Mouse (Mus musculus): Measurements from ENCODE around the gene Acvr2a. TPM values are rescaled to one million over a fixed set of nuclear protein-coding genes. Genes with fewer than 3 reads are reported as not detected.
A peak's percentile ranks its signal among the peaks of the same experiment; 100 is the strongest.

Acvr2a gene
- total RNA-seq (2015; ENCODE audit: low replicate concordance) (0.84 TPM in 1 of 2 replicates, not detected in the other), total RNA-seq (2017; ENCODE audit: low replicate concordance) (0.60 and 2.6 TPM in 2 replicates)

DNA sequence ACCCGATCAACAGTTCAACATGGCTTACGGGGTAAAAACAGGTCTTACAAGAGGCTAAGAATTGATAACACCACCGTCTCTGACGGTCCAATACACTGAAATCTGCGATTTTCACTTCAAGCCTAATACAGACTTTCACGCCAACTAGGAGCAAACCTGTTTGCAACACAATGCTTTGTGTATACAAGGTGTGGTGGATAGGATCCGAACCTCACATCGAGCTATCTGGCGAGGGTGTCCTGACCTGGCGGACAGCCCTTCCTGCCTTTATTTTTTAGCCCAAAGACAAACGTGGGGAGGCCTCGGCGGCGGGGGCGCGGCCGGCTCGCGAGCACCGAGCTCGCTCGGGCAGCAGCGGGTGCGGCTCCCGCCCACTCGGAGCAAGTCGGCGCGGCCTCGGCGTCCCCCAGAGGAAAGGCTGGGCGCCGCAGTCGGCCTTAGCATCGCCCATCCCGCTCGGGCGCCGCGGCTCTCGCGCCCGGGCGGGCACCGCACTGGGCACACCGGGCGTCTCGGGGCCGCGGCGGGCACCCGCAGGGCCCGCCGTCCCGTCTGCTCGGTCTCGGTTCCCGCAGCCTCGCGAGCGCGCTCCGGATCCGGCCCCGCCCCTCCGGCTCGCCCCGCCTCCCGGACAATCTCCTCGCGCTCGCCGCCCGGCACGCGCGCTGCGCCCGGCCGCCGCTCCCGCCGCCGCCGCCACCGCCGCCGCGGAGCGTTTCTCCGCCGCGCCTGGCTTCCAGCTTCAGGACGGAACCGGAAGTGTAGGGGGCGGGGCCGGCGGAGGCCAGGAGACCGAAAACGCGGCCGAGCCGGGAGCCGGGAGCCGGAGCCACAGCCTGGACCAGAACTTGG lies at the start of gene Acvr2a:
Acvr2a (plus strand) TSS at position 739 of the 852 bp plus-strand sequence.
- ATAC-seq (replicated peaks; ENCODE audit: low FRiP score, poor library complexity, severe bottlenecking): peak; percentile 75

DNA sequence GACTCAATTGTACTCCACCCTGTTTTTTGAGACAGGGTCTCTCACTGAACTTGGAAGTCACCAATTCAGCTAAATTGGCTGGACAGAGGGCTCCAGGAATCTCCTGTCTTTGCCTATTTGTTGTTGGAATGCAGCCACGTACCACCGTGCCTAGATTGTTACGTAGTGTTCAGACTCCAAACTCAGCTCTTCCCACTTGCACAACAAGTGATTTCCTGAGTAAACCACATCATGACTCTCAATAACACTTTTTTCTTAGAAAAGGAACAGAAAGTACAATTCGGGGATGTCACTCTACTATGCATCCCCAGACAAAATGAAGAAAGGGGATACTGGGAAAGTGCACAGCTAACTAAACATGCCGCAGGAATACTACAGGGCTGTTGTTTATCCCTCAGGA lies 47.4 kb upstream of the Acvr2a start:
- ATAC-seq (replicated peaks; ENCODE audit: low FRiP score, poor library complexity, severe bottlenecking): no peak

GRCm38 (mm10) chr2:48767778-48768177 lies 46.1 kb upstream of the Acvr2a start:
- no peak for ATAC-seq (replicated peaks; ENCODE audit: low FRiP score, poor library complexity, severe bottlenecking)

DNA sequence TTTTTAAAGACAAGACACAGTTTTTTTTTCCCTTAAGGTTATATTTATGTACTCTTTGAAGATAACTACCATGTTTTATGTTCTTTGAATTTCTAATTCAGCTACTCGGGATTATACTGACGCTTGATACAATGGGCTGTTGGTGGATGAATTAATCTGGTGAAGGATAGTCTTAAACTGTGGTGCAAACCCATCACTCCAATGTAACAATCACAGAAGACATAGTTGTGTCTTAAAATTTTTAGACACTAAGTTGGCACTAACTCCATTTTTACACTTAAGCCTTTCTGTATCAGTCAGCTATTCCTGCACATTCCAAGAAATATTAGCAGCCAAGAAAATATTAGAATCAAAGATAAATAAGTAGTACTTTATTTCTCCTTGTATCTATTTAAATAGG lies 45.7 kb upstream of the Acvr2a start:
- no peak for ATAC-seq (replicated peaks; ENCODE audit: low FRiP score, poor library complexity, severe bottlenecking)

DNA sequence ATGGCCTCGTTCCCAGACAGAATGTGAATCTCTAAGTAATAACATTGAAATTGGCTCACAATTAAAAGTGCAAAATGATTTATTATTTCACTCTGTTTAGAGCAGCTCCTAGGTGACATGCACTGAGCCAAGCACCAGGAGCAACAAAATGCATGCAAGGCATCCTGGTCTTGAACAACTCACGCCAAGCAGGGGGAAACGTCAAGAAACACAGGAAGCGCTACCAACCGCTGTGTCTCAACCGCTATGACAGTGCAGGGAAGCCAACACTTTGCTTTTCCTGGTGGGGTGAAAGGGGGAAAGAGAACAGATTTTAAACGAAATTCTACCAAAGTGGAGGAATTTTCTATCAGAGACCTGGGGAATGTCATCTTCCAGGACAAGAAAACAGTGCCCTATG lies 43.8 kb upstream of the Acvr2a start:
- ATAC-seq (replicated peaks; ENCODE audit: low FRiP score, poor library complexity, severe bottlenecking): no peak

GRCm38 (mm10) chr2:48770634-48771033 lies 43.3 kb upstream of the Acvr2a start:
- ATAC-seq (replicated peaks; ENCODE audit: low FRiP score, poor library complexity, severe bottlenecking): no peak

- no peak for ATAC-seq (replicated peaks; ENCODE audit: low FRiP score, poor library complexity, severe bottlenecking)
Observed at GRCm38 (mm10) chr2:48775281-48775680, 38.6 kb upstream of the Acvr2a start.

DNA sequence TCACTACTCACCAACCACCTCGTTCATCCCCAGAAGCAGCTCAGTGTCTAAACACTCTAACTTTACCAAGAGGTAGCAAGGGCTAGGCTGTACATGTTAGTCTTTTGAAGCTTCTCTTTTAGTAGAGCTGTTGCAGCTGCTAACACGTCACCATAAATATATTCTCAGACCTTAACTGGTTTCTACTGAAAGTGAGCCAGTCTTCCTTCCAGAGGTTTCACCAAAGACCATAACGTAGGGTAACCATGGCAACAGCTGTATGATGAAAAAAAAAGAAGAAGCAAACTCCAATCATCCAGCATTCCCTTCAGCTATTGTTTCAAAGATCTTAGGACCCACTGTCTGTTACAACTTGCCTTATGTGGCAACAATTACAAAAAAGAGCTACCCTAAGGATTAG lies 25.0 kb upstream of the Acvr2a start:
- ATAC-seq (replicated peaks; ENCODE audit: low FRiP score, poor library complexity, severe bottlenecking): no peak

DNA sequence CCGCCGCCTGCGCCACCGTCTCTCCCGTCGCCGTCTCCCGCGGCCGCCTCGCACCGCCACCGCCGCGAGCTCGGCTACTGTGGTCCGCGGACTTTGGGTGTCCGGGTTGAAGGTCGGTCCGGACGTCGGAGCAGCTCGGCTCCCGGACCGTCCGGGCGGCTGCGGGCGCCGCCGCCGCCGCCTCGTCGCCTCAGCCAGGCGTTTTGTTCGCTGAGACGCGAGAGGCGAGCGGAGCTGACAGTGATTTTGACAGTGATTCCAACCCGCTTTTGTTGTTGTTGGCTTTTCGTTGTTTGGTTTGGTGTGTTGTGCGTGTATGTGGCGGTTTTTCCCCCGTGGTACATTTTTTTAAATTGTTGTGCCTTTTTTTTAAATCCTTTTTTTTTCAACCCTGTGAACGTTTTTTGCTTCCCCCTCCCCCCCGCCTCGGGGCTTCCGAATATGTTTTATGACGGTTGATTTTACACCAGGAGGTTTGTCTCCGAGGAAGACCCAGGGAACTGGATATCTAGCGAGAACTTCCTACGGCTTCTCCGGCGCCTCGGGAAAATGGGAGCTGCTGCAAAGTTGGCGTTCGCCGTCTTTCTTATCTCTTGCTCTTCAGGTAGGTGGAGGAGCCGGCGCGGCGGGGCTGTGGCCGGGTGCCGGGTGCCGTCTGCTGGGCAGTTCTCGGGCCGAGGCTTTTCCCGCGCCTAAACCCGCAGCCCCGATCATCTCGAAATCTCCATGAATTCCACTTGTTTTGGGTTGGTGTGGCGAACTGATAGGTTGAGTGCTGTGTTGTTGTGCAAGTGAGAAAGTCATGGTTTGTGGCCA lies 522 bp downstream of the Acvr2a start:
- ATAC-seq (replicated peaks; ENCODE audit: low FRiP score, poor library complexity, severe bottlenecking): no peak

GRCm38 (mm10) chr2:48815039-48815590 lies 1.2 kb downstream of the Acvr2a start:
- no peak for ATAC-seq (replicated peaks; ENCODE audit: low FRiP score, poor library complexity, severe bottlenecking)

DNA sequence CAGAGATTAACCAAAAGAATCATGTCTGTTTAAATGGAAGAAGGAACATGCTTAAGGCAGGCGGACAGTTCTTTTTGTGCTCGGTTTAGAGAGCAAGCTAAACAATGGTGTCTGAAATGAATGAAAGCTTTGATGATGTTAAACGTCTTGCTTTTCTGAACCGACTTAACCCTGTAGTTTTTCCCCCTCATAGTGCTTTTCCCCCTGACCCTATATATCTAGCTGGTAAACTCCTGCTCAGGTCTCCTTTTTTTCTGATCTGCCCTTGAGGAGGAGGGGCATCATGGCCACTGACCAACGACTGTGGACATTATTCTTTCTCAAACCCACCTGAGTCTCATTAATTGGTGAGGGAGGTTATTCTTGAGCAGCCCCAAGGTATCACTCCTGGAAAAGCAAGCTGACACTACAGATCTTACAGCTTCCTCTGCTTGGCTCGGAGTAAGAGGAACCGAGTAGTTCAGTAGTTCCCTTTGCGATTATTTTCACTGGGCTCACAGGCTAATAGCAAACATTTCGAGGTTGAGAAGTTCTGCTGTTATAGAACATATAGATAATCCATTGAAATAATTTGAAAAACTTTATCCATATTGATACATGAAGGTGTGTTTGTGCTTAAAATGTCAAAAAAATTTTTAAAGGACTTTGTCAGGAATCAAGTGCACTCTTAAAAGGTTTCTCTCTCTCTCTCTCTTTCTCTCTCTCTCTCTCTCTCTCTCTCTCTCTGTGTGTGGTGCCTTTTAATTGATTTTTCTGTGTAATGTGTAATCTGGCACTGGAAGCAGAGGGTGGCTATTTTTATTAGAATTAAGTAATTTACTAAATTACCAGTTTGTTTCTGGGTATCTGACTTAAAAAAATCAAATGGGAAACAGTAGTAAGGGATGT lies 2.5 kb downstream of the Acvr2a start:
- ATAC-seq (replicated peaks; ENCODE audit: low FRiP score, poor library complexity, severe bottlenecking): no peak

GRCm38 (mm10) chr2:48825878-48826277 lies 12.0 kb downstream of the Acvr2a start:
- ATAC-seq (replicated peaks; ENCODE audit: low FRiP score, poor library complexity, severe bottlenecking): no peak

DNA sequence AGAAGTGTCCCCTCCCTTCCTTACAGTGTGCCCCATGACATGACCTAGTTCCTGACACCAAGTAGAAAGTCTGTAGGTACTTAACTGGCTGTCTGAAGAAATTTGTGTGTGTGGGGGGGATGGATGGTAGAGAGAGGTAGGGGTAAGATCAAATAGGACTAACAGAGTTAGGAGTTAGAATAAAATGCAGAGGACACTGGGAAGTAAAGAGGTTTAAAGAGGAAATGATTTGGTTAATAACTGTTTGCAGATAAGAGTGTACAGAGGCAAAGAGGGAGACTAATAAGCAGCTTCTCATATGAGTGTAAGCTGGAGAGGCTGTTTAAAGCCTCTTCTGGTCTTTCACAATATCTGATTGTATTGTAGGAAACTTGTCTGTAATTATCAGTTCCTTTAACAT lies 12.5 kb downstream of the Acvr2a start:
- no peak for ATAC-seq (replicated peaks; ENCODE audit: low FRiP score, poor library complexity, severe bottlenecking)

DNA sequence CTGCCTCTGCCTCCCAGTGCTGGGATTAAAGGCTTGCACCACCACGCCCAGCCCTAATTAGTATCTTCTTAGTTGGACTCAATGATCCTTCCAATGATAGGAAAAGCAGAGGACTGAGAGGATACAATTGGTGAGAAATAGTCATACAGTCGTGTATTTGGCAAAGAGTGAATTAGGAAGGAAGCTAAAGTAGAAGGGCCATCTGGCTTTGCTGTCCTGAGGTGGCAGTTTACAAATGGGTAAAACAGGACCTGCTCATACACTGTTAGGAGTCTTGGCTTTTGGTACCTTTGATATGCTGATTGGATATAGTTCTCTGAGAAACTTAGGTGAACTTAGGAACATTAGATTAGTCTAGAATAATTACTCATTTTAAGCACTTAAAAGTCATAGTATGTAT lies 16.6 kb downstream of the Acvr2a start:
- ATAC-seq (replicated peaks; ENCODE audit: low FRiP score, poor library complexity, severe bottlenecking): no peak

DNA sequence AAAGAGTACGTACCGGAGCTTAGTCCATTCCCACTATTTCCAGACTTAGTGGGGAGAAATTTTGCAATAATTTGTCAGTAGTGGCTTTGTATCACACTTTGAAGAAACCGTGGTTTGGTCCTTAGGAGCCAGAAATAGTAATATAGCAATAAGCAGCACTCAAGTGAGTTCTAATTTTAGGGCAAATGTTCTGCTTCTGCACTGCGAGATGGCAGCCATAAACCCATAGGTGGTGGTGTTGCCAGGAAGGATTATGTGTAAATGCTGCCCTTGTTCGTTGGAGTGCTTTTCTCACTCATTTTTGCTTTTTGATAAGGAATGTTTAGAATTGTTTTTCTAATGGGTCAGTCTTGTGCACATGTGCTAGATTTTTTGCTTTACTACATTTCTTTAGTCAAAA lies 18.4 kb downstream of the Acvr2a start:
- ATAC-seq (replicated peaks; ENCODE audit: low FRiP score, poor library complexity, severe bottlenecking): no peak

- ATAC-seq (replicated peaks; ENCODE audit: low FRiP score, poor library complexity, severe bottlenecking): no peak
Observed at GRCm38 (mm10) chr2:48833884-48834450, 20.1 kb downstream of the Acvr2a start.

DNA sequence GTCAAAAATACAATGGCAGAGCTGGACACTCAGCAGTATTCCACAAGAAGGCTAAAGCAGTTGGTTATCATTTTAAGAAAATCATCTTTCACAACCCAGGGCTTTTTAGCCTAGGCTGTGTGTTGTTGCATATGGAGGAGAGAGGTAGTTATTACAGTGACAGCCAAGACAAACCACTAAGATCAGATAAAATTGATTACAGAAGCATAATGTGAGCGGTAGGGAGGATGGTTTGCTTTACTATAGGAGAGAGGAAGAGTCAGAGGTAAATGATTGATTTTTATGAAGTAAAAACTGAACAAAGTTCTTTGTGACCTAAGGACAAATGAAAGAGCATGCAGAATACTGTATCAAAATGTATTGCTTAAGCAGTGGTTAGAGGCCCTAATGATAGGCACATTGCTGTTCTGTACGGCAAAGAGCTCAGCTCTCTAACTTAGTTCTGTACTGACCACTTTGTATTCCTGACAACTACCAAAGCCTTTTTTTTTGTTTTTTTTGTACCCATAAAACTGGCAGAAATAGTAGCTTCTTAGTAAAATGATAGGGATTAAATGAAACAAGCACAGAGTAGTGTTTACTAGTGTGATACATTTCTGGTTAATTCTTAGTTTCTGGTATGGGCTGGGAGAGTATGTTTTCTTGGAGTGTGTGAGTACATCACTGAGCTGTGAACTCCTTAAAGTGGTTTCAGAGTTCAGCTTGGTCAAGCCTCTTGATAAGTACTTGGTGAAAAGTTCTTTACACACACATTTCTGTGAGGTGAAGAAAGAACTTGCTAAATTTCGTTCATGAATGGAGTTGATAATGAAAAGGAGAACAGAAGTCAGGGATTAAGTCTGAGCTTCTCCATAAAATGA lies 27.9 kb downstream of the Acvr2a start:
- ATAC-seq (replicated peaks; ENCODE audit: low FRiP score, poor library complexity, severe bottlenecking): no peak

- ATAC-seq (replicated peaks; ENCODE audit: low FRiP score, poor library complexity, severe bottlenecking): no peak
Observed at GRCm38 (mm10) chr2:48846689-48847398, 32.9 kb downstream of the Acvr2a start.

All from erythroblast, adult 5-6 weeks (primary cell).